Mouse (Mus musculus) liver, adult 2 months (tissue): ENCODE results near the gene Coq10a. TPM values are rescaled to one million over a fixed set of nuclear protein-coding genes. Genes with fewer than 3 reads are reported as not detected.

Source experiments
- DNase-seq: peaks from one replicate; pipeline ENCODE4 v3.0.0-alpha.2; 2011; ENCODE audit warnings: low read depth, low spot score; ENCODE audit errors: extremely low read depth
- H3K27ac ChIP-seq: fragments of 200-500 bp; replicated peaks from 2 replicates; pipeline ENCODE4 v1.5.1; 2012; ENCODE audit warnings: low read depth, mild to moderate bottlenecking, control low read depth, inconsistent platforms, low read length; ENCODE audit not compliant: insufficient read depth
- H3K27me3 ChIP-seq: fragments of 200-500 bp; 2 replicates; pipeline ENCODE4 v1.6.1; 2012; ENCODE audit warnings: mild to moderate bottlenecking, moderate library complexity, low read length, inconsistent platforms; ENCODE audit not compliant: control insufficient read depth, insufficient read depth
- H3K36me3 ChIP-seq: fragments of 200-500 bp; 2 replicates; pipeline ENCODE4 v1.6.1; 2012; ENCODE audit warnings: low read length, inconsistent platforms; ENCODE audit not compliant: control insufficient read depth, insufficient read depth
- H3K4me1 ChIP-seq: fragments of 200-500 bp; 2 replicates; pipeline ENCODE4 v1.6.1; 2011; ENCODE audit warnings: low read length; ENCODE audit not compliant: control insufficient read depth, insufficient read depth
- H3K4me3 ChIP-seq: fragments of 200-500 bp; 2 replicates; pipeline ENCODE4 v1.5.1; 2011; ENCODE audit warnings: low read depth, mild to moderate bottlenecking, control low read depth, low read length, moderate library complexity; ENCODE audit not compliant: insufficient read depth
- H3K79me2 ChIP-seq: fragments of 200-500 bp; 2 replicates; pipeline ENCODE4 v1.6.1; 2012; ENCODE audit warnings: inconsistent platforms, mild to moderate bottlenecking, low read length, moderate library complexity; ENCODE audit not compliant: control insufficient read depth, insufficient read depth
- H3K9ac ChIP-seq: fragments of 200-500 bp; 2 replicates; pipeline ENCODE4 v1.6.1; 2012; ENCODE audit warnings: low read depth, mild to moderate bottlenecking, control low read depth, inconsistent platforms, low read length
- CTCF ChIP-seq: fragments of 200-500 bp; IDR thresholded peaks from 2 replicates; pipeline ENCODE4 v1.5.1; 2011; ENCODE audit warnings: low read depth, low read length, control low read depth
- POLR2A ChIP-seq: fragments of 200-500 bp; IDR thresholded peaks from 2 replicates; pipeline ENCODE4 v1.6.1; 2011; ENCODE audit warnings: low read length, control low read depth; ENCODE audit not compliant: insufficient read depth; ENCODE audit errors: extremely low read depth
- WGBS: fragments of 180-500 bp; shearing (Covaris S2); methylation state at CpG from one replicate; pipeline ENCODE4 v1.1.7; 2018; 5-methylcytosine and 5-hydroxymethylcytosine counted together
- polyA plus RNA-seq: library from polyadenylated mRNA; depleted of rRNA; stranded (reverse); fragments of >200 nt; gene quantifications from 2 replicates; pipeline ENCODE4 v1.2.3, GENCODE M21; 2012; rRNA removed
- total RNA-seq: library from RNA; depleted of rRNA; stranded (reverse); fragments of >200 nt; gene quantifications from 2 replicates; pipeline ENCODE4 v1.2.3, GENCODE M21; 2014; rRNA removed

Gene Coq10a
- total and polyA plus RNA-seq, 2 experiments = 19.9 to 57.9 TPM

GRCm38 (mm10) chr10:128315578-128315977 lies 53.2 kb downstream of the Coq10a start:
- H3K27me3 ChIP-seq = no peaks in the 10 kb centered on the region
- TF ChIP-seq POLR2A = no peak
- no peak for TF ChIP-seq CTCF

More at GRCm38 (mm10) chr10:128315578-128315977, 53.2 kb downstream of the Coq10a start:
- no peak overlapping the region for H3K9ac ChIP-seq
- peaks cover 53% of the 10 kb centered on the region for H3K36me3 ChIP-seq
- WGBS = 93% methylated on average over 8 of the region's 8 CpGs
- DNase-seq = no peak
- no peak overlapping the region for H3K4me3 ChIP-seq
- no peak overlapping the region for H3K27ac ChIP-seq
- H3K79me2 ChIP-seq = no peaks in the 10 kb centered on the region
- H3K4me1 ChIP-seq = no peaks in the 10 kb centered on the region

Other genes starting within 250 kb of the Coq10a start
- 8.0 and 9.6 TPM in 2 replicates for gene Rbms2, start 188.7 kb downstream of the Coq10a start, total RNA-seq
- gene Rbms2, start 188.7 kb downstream of the Coq10a start, polyA plus RNA-seq = 21.2 and 23.2 TPM in 2 replicates
- 485 and 986 TPM in 2 replicates for gene Gls2, start 174.5 kb downstream of the Coq10a start, total RNA-seq
- 1,667 and 2,920 TPM in 2 replicates for gene Gls2, start 174.5 kb downstream of the Coq10a start, polyA plus RNA-seq
- gene Spryd4, start 157.2 kb downstream of the Coq10a start, total RNA-seq = 20.8 and 21.1 TPM in 2 replicates
- gene Spryd4, start 157.2 kb downstream of the Coq10a start, polyA plus RNA-seq = 30.2 and 33.1 TPM in 2 replicates
- gene Mip, start 143.2 kb downstream of the Coq10a start, total RNA-seq = not detected in 2 replicates
- gene Mip, start 143.2 kb downstream of the Coq10a start, polyA plus RNA-seq = not detected in 2 replicates
- gene Timeless, start 136.9 kb downstream of the Coq10a start, total RNA-seq = 1.6 and 1.7 TPM in 2 replicates
- 0.75 and 1.1 TPM in 2 replicates for gene Timeless, start 136.9 kb downstream of the Coq10a start, polyA plus RNA-seq
- gene Apon, start 114.9 kb downstream of the Coq10a start, total RNA-seq = 201 and 227 TPM in 2 replicates
- 446 and 456 TPM in 2 replicates for gene Apon, start 114.9 kb downstream of the Coq10a start, polyA plus RNA-seq
- gene Apof, start 100.3 kb downstream of the Coq10a start, total RNA-seq = 1,199 and 1,422 TPM in 2 replicates
- gene Apof, start 100.3 kb downstream of the Coq10a start, polyA plus RNA-seq = 2,021 and 2,079 TPM in 2 replicates
- gene Stat2, start 98.4 kb downstream of the Coq10a start, total RNA-seq = 17.0 and 17.6 TPM in 2 replicates
- 26.3 and 46.6 TPM in 2 replicates for gene Stat2, start 98.4 kb downstream of the Coq10a start, polyA plus RNA-seq
- not detected in 2 replicates for gene Il23a, start 70.2 kb downstream of the Coq10a start, total RNA-seq
- gene Il23a, start 70.2 kb downstream of the Coq10a start, polyA plus RNA-seq = not detected in 2 replicates
- gene Pan2, start 65.7 kb downstream of the Coq10a start, total RNA-seq = 9.1 and 11.8 TPM in 2 replicates
- gene Pan2, start 65.7 kb downstream of the Coq10a start, polyA plus RNA-seq = 12.7 and 20.3 TPM in 2 replicates
- gene Cnpy2, start 46.5 kb downstream of the Coq10a start, total RNA-seq = 89.5 and 107 TPM in 2 replicates
- gene Cnpy2, start 46.5 kb downstream of the Coq10a start, polyA plus RNA-seq = 69.0 and 72.0 TPM in 2 replicates
- 57.1 and 60.1 TPM in 2 replicates for gene Cs, start 31.3 kb downstream of the Coq10a start, total RNA-seq
- gene Cs, start 31.3 kb downstream of the Coq10a start, polyA plus RNA-seq = 99.6 and 115 TPM in 2 replicates
- 5.6 and 9.3 TPM in 2 replicates for gene Ankrd52, start 8.1 kb upstream of the Coq10a start, total RNA-seq
- gene Ankrd52, start 8.1 kb upstream of the Coq10a start, polyA plus RNA-seq = 11.8 and 14.8 TPM in 2 replicates
- gene Slc39a5, start 32.2 kb upstream of the Coq10a start, total RNA-seq = 2.4 and 3.2 TPM in 2 replicates
- 2.0 and 8.9 TPM in 2 replicates for gene Slc39a5, start 32.2 kb upstream of the Coq10a start, polyA plus RNA-seq
- 12.9 and 17.0 TPM in 2 replicates for gene Nabp2, start 42.5 kb upstream of the Coq10a start, total RNA-seq
- 22.3 and 27.9 TPM in 2 replicates for gene Nabp2, start 42.5 kb upstream of the Coq10a start, polyA plus RNA-seq
- gene Rnf41, start 42.7 kb upstream of the Coq10a start, total RNA-seq = 5.1 and 6.6 TPM in 2 replicates
- gene Rnf41, start 42.7 kb upstream of the Coq10a start, polyA plus RNA-seq = 5.9 TPM in 2 replicates
- gene Smarcc2, start 90.3 kb upstream of the Coq10a start, total RNA-seq = 13.8 and 21.9 TPM in 2 replicates
- 63.1 and 64.5 TPM in 2 replicates for gene Smarcc2, start 90.3 kb upstream of the Coq10a start, polyA plus RNA-seq
- gene Myl6, start 125.1 kb upstream of the Coq10a start, total RNA-seq = 477 and 556 TPM in 2 replicates
- 553 and 575 TPM in 2 replicates for gene Myl6, start 125.1 kb upstream of the Coq10a start, polyA plus RNA-seq
- 0.28 and 0.47 TPM in 2 replicates for gene Myl6b, start 129.7 kb upstream of the Coq10a start, total RNA-seq
- gene Myl6b, start 129.7 kb upstream of the Coq10a start, polyA plus RNA-seq = 1.1 and 1.6 TPM in 2 replicates
- 7.9 and 10.7 TPM in 2 replicates for gene Esyt1, start 156.9 kb upstream of the Coq10a start, total RNA-seq
- 9.2 and 12.8 TPM in 2 replicates for gene Esyt1, start 156.9 kb upstream of the Coq10a start, polyA plus RNA-seq
- gene Zc3h10, start 178.8 kb upstream of the Coq10a start, total RNA-seq = 3.2 and 4.4 TPM in 2 replicates
- gene Zc3h10, start 178.8 kb upstream of the Coq10a start, polyA plus RNA-seq = 6.8 and 8.1 TPM in 2 replicates
- 921 and 1,015 TPM in 2 replicates for gene Rpl41, start 180.3 kb upstream of the Coq10a start, total RNA-seq
- 794 TPM in 2 replicates for gene Rpl41, start 180.3 kb upstream of the Coq10a start, polyA plus RNA-seq
- gene Pa2g4, start 197.0 kb upstream of the Coq10a start, total RNA-seq = 24.7 and 30.0 TPM in 2 replicates
- 17.6 and 17.8 TPM in 2 replicates for gene Pa2g4, start 197.0 kb upstream of the Coq10a start, polyA plus RNA-seq
- gene Erbb3, start 220.7 kb upstream of the Coq10a start, total RNA-seq = 92.9 and 115 TPM in 2 replicates
- 37.4 and 37.9 TPM in 2 replicates for gene Erbb3, start 220.7 kb upstream of the Coq10a start, polyA plus RNA-seq